Mouse (Mus musculus): ENCODE results near the gene Vmn2r80. TPM values are rescaled to one million over a fixed set of nuclear protein-coding genes. Genes with fewer than 3 reads are reported as not detected.

Gene Vmn2r80
- polyA plus RNA-seq (2014; fragmentation: Illumina TruSeq; extraction: RNeasy Lipid Tissue Mini Kit (QIAGEN cat#74804); ENCODE audit: low read depth, low replicate concordance), result not detected

DNA sequence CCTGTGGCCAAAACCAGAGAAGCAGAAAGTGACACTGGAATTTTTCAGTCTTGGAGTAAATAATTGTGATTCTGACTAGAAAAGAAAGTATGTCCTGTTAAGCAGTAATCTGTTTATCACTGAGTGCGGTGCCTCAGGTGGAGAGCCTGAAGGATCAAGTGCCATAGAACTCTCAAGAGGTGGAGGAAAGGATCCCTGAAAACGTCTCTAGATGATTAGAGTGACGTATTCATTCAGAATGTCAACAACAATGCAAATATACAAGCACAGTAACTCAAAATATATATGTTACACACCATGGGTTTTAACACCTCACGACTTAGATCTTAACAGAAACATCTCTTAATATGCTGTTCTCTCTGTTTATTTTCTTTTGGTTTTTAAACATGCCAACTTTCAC is at the start of gene Vmn2r80:
Vmn2r80 (plus strand) TSS at position 301 of the 400 bp plus-strand sequence.

Other genes starting within 250 kb of the Vmn2r80 start
- gene Olfr1354, start 235.6 kb upstream of the Vmn2r80 start, polyA plus RNA-seq (2014; fragmentation: Illumina TruSeq; extraction: RNeasy Lipid Tissue Mini Kit (QIAGEN cat#74804); ENCODE audit: low read depth, low replicate concordance), result not detected
- gene Olfr8, start 198.1 kb upstream of the Vmn2r80 start, polyA plus RNA-seq (2014; fragmentation: Illumina TruSeq; extraction: RNeasy Lipid Tissue Mini Kit (QIAGEN cat#74804); ENCODE audit: low read depth, low replicate concordance), result not detected
- not detected for gene Olfr1353, start 185.5 kb upstream of the Vmn2r80 start, polyA plus RNA-seq (2014; fragmentation: Illumina TruSeq; extraction: RNeasy Lipid Tissue Mini Kit (QIAGEN cat#74804); ENCODE audit: low read depth, low replicate concordance)
- not detected for gene Olfr1352, start 167.7 kb upstream of the Vmn2r80 start, polyA plus RNA-seq (2014; fragmentation: Illumina TruSeq; extraction: RNeasy Lipid Tissue Mini Kit (QIAGEN cat#74804); ENCODE audit: low read depth, low replicate concordance)
- not detected for gene Olfr1351, start 136.3 kb upstream of the Vmn2r80 start, polyA plus RNA-seq (2014; fragmentation: Illumina TruSeq; extraction: RNeasy Lipid Tissue Mini Kit (QIAGEN cat#74804); ENCODE audit: low read depth, low replicate concordance)
- gene Olfr57, start 120.0 kb upstream of the Vmn2r80 start, polyA plus RNA-seq (2014; fragmentation: Illumina TruSeq; extraction: RNeasy Lipid Tissue Mini Kit (QIAGEN cat#74804); ENCODE audit: low read depth, low replicate concordance), result not detected
- 64.9 TPM for gene 2610008E11Rik, start 51.2 kb upstream of the Vmn2r80 start, polyA plus RNA-seq (2014; fragmentation: Illumina TruSeq; extraction: RNeasy Lipid Tissue Mini Kit (QIAGEN cat#74804); ENCODE audit: low read depth, low replicate concordance)
- not detected for gene Vmn2r81, start 98.9 kb downstream of the Vmn2r80 start, polyA plus RNA-seq (2014; fragmentation: Illumina TruSeq; extraction: RNeasy Lipid Tissue Mini Kit (QIAGEN cat#74804); ENCODE audit: low read depth, low replicate concordance)
- not detected for gene Vmn2r82, start 207.8 kb downstream of the Vmn2r80 start, polyA plus RNA-seq (2014; fragmentation: Illumina TruSeq; extraction: RNeasy Lipid Tissue Mini Kit (QIAGEN cat#74804); ENCODE audit: low read depth, low replicate concordance)